Mouse (Mus musculus) ES-E14 (cell line): Measurements from ENCODE around the gene Pitpnc1.

Experiments
- CHD2 ChIP-seq: IDR thresholded peaks from 2 replicates; pipeline ENCODE4 v1.6.1; 2014; ENCODE audit warnings: mild to moderate bottlenecking, low read depth, low read length, inconsistent platforms
- HCFC1 ChIP-seq: IDR thresholded peaks from 2 replicates; pipeline ENCODE4 v1.6.1; 2012; ENCODE audit warnings: low read length, inconsistent platforms, borderline replicate concordance; ENCODE audit not compliant: insufficient read depth
- MAFK ChIP-seq: IDR thresholded peaks from 2 replicates; pipeline ENCODE4 v1.6.1; 2014; ENCODE audit warnings: mild to moderate bottlenecking, low read depth, low read length, inconsistent platforms; ENCODE audit not compliant: insufficient read depth
- ZNF384 ChIP-seq: IDR thresholded peaks from 2 replicates; pipeline ENCODE4 v1.6.1; 2012; ENCODE audit warnings: low read depth, low read length, inconsistent platforms

GRCm38 (mm10) chr11:107334849-107335484 lies 135.5 kb downstream of the Pitpnc1 start:
- TF ChIP-seq MAFK = no peak
- TF ChIP-seq CHD2 = no peak
- TF ChIP-seq HCFC1 = no peak
- no peak for TF ChIP-seq ZNF384
